Mouse (Mus musculus) CH12.LX (cell line): ENCODE measurements around the gene Arhgap4. TPM values are rescaled to one million over a fixed set of nuclear protein-coding genes. Genes with fewer than 3 reads are reported as not detected.

Experiments used
- DNase-seq: peaks from one replicate; pipeline ENCODE4 v3.0.0-alpha.2; 2013; ENCODE audit errors: extremely low read depth
- H3K27ac ChIP-seq: 2 replicates; pipeline ENCODE4 v1.5.1; 2012; ENCODE audit warnings: low read depth, mild to moderate bottlenecking, control low read depth, moderate library complexity; ENCODE audit not compliant: insufficient read depth
- H3K27me3 ChIP-seq: replicated peaks from 2 replicates; pipeline ENCODE3; 2012; ENCODE audit warnings: inconsistent platforms
- H3K36me3 ChIP-seq, 2 experiments: replicated peaks in 1 of 2; 2 replicates each; pipeline versions ENCODE3 to v1.6.1; 2012; ENCODE audit warnings: inconsistent platforms in 1 of 2, low read length in 1 of 2, mild to moderate bottlenecking in 1 of 2, mixed read lengths in 1 of 2, moderate library complexity in 1 of 2; ENCODE audit not compliant: control insufficient read depth in 1 of 2, insufficient read depth in 1 of 2
- H3K4me1 ChIP-seq, 2 experiments: 2 replicates each; pipeline ENCODE4 v1.6.1; 2012; ENCODE audit warnings: inconsistent platforms in 1 of 2, moderate library complexity in 1 of 2; ENCODE audit not compliant: insufficient read depth in 2 of 2, control insufficient read depth in 1 of 2
- H3K4me2 ChIP-seq: 2 replicates; pipeline ENCODE4 v1.6.1; 2012; ENCODE audit warnings: low read depth, mild to moderate bottlenecking, control low read depth; ENCODE audit not compliant: poor library complexity, insufficient read depth, severe bottlenecking
- H3K4me3 ChIP-seq, 3 experiments: fragments of 150-350 bp in 1 of 3; sonication (generic) in 1 of 3; replicated peaks in 1 of 3; 2 replicates each; pipeline versions ENCODE3 to v1.5.1; 2011 to 2012; ENCODE audit warnings: low read depth in 2 of 3, low read length in 2 of 3, mild to moderate bottlenecking in 2 of 3, moderate library complexity in 2 of 3, control low read depth in 1 of 3, improper control_type of control experiment in 1 of 3, inconsistent platforms in 1 of 3, mixed read lengths in 1 of 3; ENCODE audit not compliant: poor library complexity in 1 of 3
- H3K79me2 ChIP-seq: replicated peaks from 2 replicates; pipeline ENCODE4 v1.6.1; 2012; ENCODE audit warnings: mild to moderate bottlenecking, moderate library complexity; ENCODE audit not compliant: control insufficient read depth, poor library complexity, insufficient read depth, severe bottlenecking; ENCODE audit errors: extremely low read depth
- H3K9ac ChIP-seq: 2 replicates; pipeline ENCODE4 v1.6.1; 2012; ENCODE audit warnings: low read depth, mild to moderate bottlenecking, control low read depth, moderate library complexity; ENCODE audit not compliant: insufficient read depth
- H3K9me3 ChIP-seq: replicated peaks from 2 replicates; pipeline ENCODE3; 2012; ENCODE audit warnings: low read length, inconsistent platforms, mixed read lengths
- BHLHE40 ChIP-seq: IDR thresholded peaks from 2 replicates; pipeline ENCODE4 v1.6.1; 2011; ENCODE audit warnings: mild to moderate bottlenecking, low read depth, low read length, improper control_type of control experiment
- CHD1 ChIP-seq: IDR thresholded peaks from 2 replicates; pipeline ENCODE4 v1.6.1; 2012; ENCODE audit warnings: low read depth, low read length, improper control_type of control experiment, inconsistent platforms
- CTCF ChIP-seq, 2 experiments: IDR thresholded peaks in 1 of 2; conservative IDR thresholded peaks in 1 of 2; 2 replicates each; pipeline ENCODE4 v1.5.1; 2011 to 2012; ENCODE audit warnings: low read depth in 2 of 2, low read length in 2 of 2, improper control_type of control experiment in 1 of 2, inconsistent platforms in 1 of 2, mild to moderate bottlenecking in 1 of 2, moderate library complexity in 1 of 2
- ELF1 ChIP-seq: IDR thresholded peaks from 2 replicates; pipeline ENCODE4 v1.6.1; 2014; ENCODE audit warnings: low read depth, mild to moderate bottlenecking, inconsistent platforms, low read length, improper control_type of control experiment
- ETS1 ChIP-seq: conservative IDR thresholded peaks from 2 replicates; pipeline ENCODE4 v1.6.1; 2012; ENCODE audit warnings: low read depth, mild to moderate bottlenecking, inconsistent platforms, low read length, improper control_type of control experiment, moderate library complexity
- GABPA ChIP-seq: IDR thresholded peaks from 2 replicates; pipeline ENCODE4 v1.6.1; 2012; ENCODE audit warnings: low read depth, low read length, improper control_type of control experiment, inconsistent platforms; ENCODE audit not compliant: insufficient replicate concordance
- JUN ChIP-seq: IDR thresholded peaks from 2 replicates; pipeline ENCODE4 v1.6.1; 2011; ENCODE audit warnings: low read depth, mild to moderate bottlenecking, low read length, improper control_type of control experiment, moderate library complexity; ENCODE audit not compliant: insufficient read depth
- MAX ChIP-seq: IDR thresholded peaks from 2 replicates; pipeline ENCODE4 v1.6.1; 2011; ENCODE audit warnings: low read length, improper control_type of control experiment
- MAZ ChIP-seq: IDR thresholded peaks from 2 replicates; pipeline ENCODE4 v1.6.1; 2012; ENCODE audit warnings: low read depth, mild to moderate bottlenecking, inconsistent platforms, low read length, improper control_type of control experiment, moderate library complexity
- MEF2A ChIP-seq: IDR thresholded peaks from 2 replicates; pipeline ENCODE4 v1.6.1; 2014; ENCODE audit warnings: low read depth, mild to moderate bottlenecking, inconsistent platforms, low read length, improper control_type of control experiment, borderline replicate concordance
- NELFE ChIP-seq: IDR thresholded peaks from 2 replicates; pipeline ENCODE4 v1.6.1; 2011; ENCODE audit warnings: low read depth, low read length, improper control_type of control experiment
- NRF1 ChIP-seq: IDR thresholded peaks from 2 replicates; pipeline ENCODE4 v1.6.1; 2014; ENCODE audit warnings: low read depth, mild to moderate bottlenecking, inconsistent platforms, low read length, improper control_type of control experiment, moderate library complexity
- POLR2A ChIP-seq: IDR thresholded peaks from 2 replicates; pipeline ENCODE4 v1.6.1; 2011; ENCODE audit warnings: low read depth, mild to moderate bottlenecking, improper control_type of control experiment, low read length
- POLR2AphosphoS2 ChIP-seq: IDR thresholded peaks from 2 replicates; pipeline ENCODE4 v1.6.1; 2011; ENCODE audit warnings: low read depth, low read length, improper control_type of control experiment
- SIN3A ChIP-seq: IDR thresholded peaks from 2 replicates; pipeline ENCODE4 v1.6.1; 2012; ENCODE audit warnings: low read length, improper control_type of control experiment, inconsistent platforms
- TBP ChIP-seq: conservative IDR thresholded peaks from 2 replicates; pipeline ENCODE4 v1.6.1; 2011; ENCODE audit warnings: low read depth, low read length, improper control_type of control experiment
- TCF12 ChIP-seq: IDR thresholded peaks from 2 replicates; pipeline ENCODE4 v1.6.1; 2014; ENCODE audit warnings: low read depth, mild to moderate bottlenecking, inconsistent platforms, low read length, improper control_type of control experiment
- UBTF ChIP-seq: IDR thresholded peaks from 2 replicates; pipeline ENCODE4 v1.6.1; 2012; ENCODE audit warnings: low read depth, mild to moderate bottlenecking, inconsistent platforms, low read length, improper control_type of control experiment, moderate library complexity
- USF2 ChIP-seq: conservative IDR thresholded peaks from 2 replicates; pipeline ENCODE4 v1.6.1; 2011; ENCODE audit warnings: low read depth, low read length, improper control_type of control experiment
- ZKSCAN1 ChIP-seq: IDR thresholded peaks from 2 replicates; pipeline ENCODE4 v1.6.1; 2012; ENCODE audit warnings: low read depth, inconsistent platforms, low read length, improper control_type of control experiment, borderline replicate concordance
- ZMIZ1 ChIP-seq: IDR thresholded peaks from 2 replicates; pipeline ENCODE4 v1.6.1; 2012; ENCODE audit warnings: low read depth, mild to moderate bottlenecking, inconsistent platforms, low read length, improper control_type of control experiment
- dilution Hi-C: fragments of 300-500 bp; cut with MboI; formaldehyde crosslinking; loops from 2 replicates; pipeline ENCODE4 v1.14.3; 2020; ENCODE audit warnings: low sequenced_read_pairs; ENCODE audit not compliant: extremely low pct_unique_long_range_greater_than_20kb, extremely low pct_ligation_motif_present
- in situ Hi-C: fragments of 300-500 bp; cut with MboI; formaldehyde crosslinking; loops from 3 replicates; pipeline ENCODE4 v1.14.3; 2019; ENCODE audit warnings: low sequenced_read_pairs, low pct_ligation_motif_present, low pct_unique_long_range_greater_than_20kb, mixed read lengths
- polyA plus RNA-seq: library from polyadenylated mRNA; unstranded; fragments of >175 nt; gene quantifications from 2 replicates; pipeline ENCODE4 v1.2.1, GENCODE M21; 2012; ENCODE audit warnings: low read depth; ENCODE audit not compliant: insufficient read length
- total RNA-seq, 2 experiments: library from RNA; depleted of rRNA; stranded (reverse); fragments of 300-350 nt in 1 of 2; fragments of >200 nt in 1 of 2; gene quantifications; 2 replicates each; pipeline ENCODE4 v1.2.3; 2012 to 2014

Arhgap4 gene
- total and polyA plus RNA-seq, 3 experiments, result 10.9 to 24.1 (median 14.3) TPM

GRCm38 (mm10) chrX:73867852-73868251 lies 53.8 kb downstream of the Arhgap4 start:
- in situ Hi-C loops, result no loop called here
- DNase-seq, result no peak
- Histone ChIP-seq H3K4me2 (no peak overlapping the region), H3K27ac (no peak overlapping the region), H3K9ac (no peak overlapping the region), H3K4me1 (no peaks in the 10 kb centered on the region), H3K27me3 (no peaks in the 10 kb centered on the region), H3K4me3 (no peak overlapping the region), H3K79me2 (no peaks in the 10 kb centered on the region)
- TF ChIP-seq ELF1, result no peak
- no peak for TF ChIP-seq CTCF (conservative IDR thresholded peaks at IDR 0.05 in 1 of 2, IDR thresholded peaks at IDR 0.05 in 1 of 2; ENCODE audit: low read depth in 2 of 2, low read length in 2 of 2)
- no peak for TF ChIP-seq POLR2AphosphoS2
- TF ChIP-seq CHD1, result no peak
- no peak for TF ChIP-seq TBP
- TF ChIP-seq, all 38 proteins: peak for 0
- no peaks in the 10 kb centered on the region for H3K9me3 ChIP-seq
- dilution Hi-C loops, result no loop called here
- H3K36me3 ChIP-seq, result no peaks in the 10 kb centered on the region

GRCm38 (mm10) chrX:73867256-73867655 lies 54.4 kb downstream of the Arhgap4 start:
- Histone ChIP-seq H3K4me2 (no peak overlapping the region), H3K27ac (no peak overlapping the region), H3K79me2 (no peaks in the 10 kb centered on the region), H3K9me3 (no peaks in the 10 kb centered on the region), H3K9ac (no peak overlapping the region), H3K4me3 (no peak overlapping the region), H3K27me3 (no peaks in the 10 kb centered on the region), H3K36me3 (no peaks in the 10 kb centered on the region), H3K4me1 (no peaks in the 10 kb centered on the region)
- dilution Hi-C loops (no loop called here), in situ Hi-C loops (no loop called here)
- DNase-seq, result no peak
- TF ChIP-seq ETS1, result no peak
- no peak for TF ChIP-seq POLR2A
- no peak for TF ChIP-seq UBTF
- TF ChIP-seq MAX, result no peak
- no peak for TF ChIP-seq NRF1
- no peak for TF ChIP-seq BHLHE40
- TF ChIP-seq JUN, result no peak
- TF ChIP-seq GABPA, result no peak
- TF ChIP-seq MAZ, result no peak

GRCm38 (mm10) chrX:73864692-73865091 lies 57.0 kb downstream of the Arhgap4 start:
- in situ Hi-C loops, result no loop called here
- no peak overlapping the region for H3K4me2 ChIP-seq
- no peaks in the 10 kb centered on the region for H3K36me3 ChIP-seq
- no peak overlapping the region for H3K4me3 ChIP-seq
- H3K27ac ChIP-seq, result no peak overlapping the region
- DNase-seq, result no peak
- TF ChIP-seq SIN3A (no peak), ZKSCAN1 (no peak), TCF12 (no peak), NELFE (no peak), NRF1 (no peak), BHLHE40 (no peak), ZMIZ1 (no peak), CTCF (conservative IDR thresholded peaks at IDR 0.05 in 1 of 2, IDR thresholded peaks at IDR 0.05 in 1 of 2; ENCODE audit: low read depth in 2 of 2, low read length in 2 of 2) (no peak), MEF2A (no peak), USF2 (no peak)
- dilution Hi-C loops, result no loop called here
- no peaks in the 10 kb centered on the region for H3K27me3 ChIP-seq
- no peaks in the 10 kb centered on the region for H3K4me1 ChIP-seq
- no peaks in the 10 kb centered on the region for H3K79me2 ChIP-seq
- H3K9ac ChIP-seq, result no peak overlapping the region
- no peaks in the 10 kb centered on the region for H3K9me3 ChIP-seq
